13 mouse cellular contexts compared by ENCODE assay signal in genomic region chr11:105333867-105334670, GRCm38 (mm10). TPM values are rescaled to one million over a fixed set of nuclear protein-coding genes. Genes with fewer than 3 reads are reported as not detected.
DNase-seq lines count a peak whose midpoint lies in the region; ATAC-seq lines count a peak whose summit lies in the region.
"Had no signal": no experiment of that assay in that cellular context is flagged by ENCODE, and none has a peak within 500 bp of the region (broad histone marks: within the 10 kb centered on the region; RNA-seq: fewer than 3 reads in every experiment).

No protein-coding gene starts in this region.

- H3K9ac ChIP-seq in heart, embryonic 11.5 days (ENCODE audit: low read depth, low read length) = no peak overlapping the region
- H3K9ac ChIP-seq in forebrain, embryonic 16.5 days (replicated peaks; ENCODE audit: low read depth, low read length) = no peak overlapping the region
- H3K9ac ChIP-seq in midbrain, embryonic 14.5 days (replicated peaks; ENCODE audit: low read length) = no peak overlapping the region

- no peak for ATAC-seq in heart, embryonic 11.5 days (replicated peaks; ENCODE audit: insufficient number of reproducible peaks, low FRiP score, low TSS enrichment)
- ATAC-seq in forebrain, embryonic 16.5 days = peak; percentile 38; the same call in 1 of the 2 replicates
- ATAC-seq in midbrain, embryonic 14.5 days (ENCODE audit: low FRiP score, low TSS enrichment) = peak; percentile 55

- H3K36me3 ChIP-seq in heart, embryonic 11.5 days (ENCODE audit: control insufficient read depth, insufficient read depth, low read length) = no peaks in the 10 kb centered on the region
- H3K36me3 ChIP-seq in forebrain, embryonic 16.5 days (ENCODE audit: control insufficient read depth, insufficient read depth) = no peaks in the 10 kb centered on the region
- H3K36me3 ChIP-seq in midbrain, embryonic 14.5 days (ENCODE audit: control insufficient read depth, insufficient read depth, low read length) = no peaks in the 10 kb centered on the region

- no peaks in the 10 kb centered on the region for H3K9me3 ChIP-seq in heart, embryonic 11.5 days (replicated peaks; ENCODE audit: control insufficient read depth, low read length)
- H3K9me3 ChIP-seq in forebrain, embryonic 16.5 days (ENCODE audit: control insufficient read depth, low read length) = no peaks in the 10 kb centered on the region
- no peaks in the 10 kb centered on the region for H3K9me3 ChIP-seq in midbrain, embryonic 14.5 days (ENCODE audit: control insufficient read depth, low read length)

- DNase-seq in heart, adult 11 months = no peak
- peak; percentile 41 for DNase-seq in left cerebral cortex, postnatal 4 days
- no peak for DNase-seq in left cerebral cortex, adult 9 months (ENCODE audit: low spot score in 2 of 2)
- DNase-seq in midbrain, embryonic 14.5 days = peak; percentile 53
- no peak for DNase-seq in right cerebral cortex, adult 18-20 months
- DNase-seq in cerebellum, postnatal 25 days = no peak
- DNase-seq: gastrocnemius, postnatal 25 days; kidney, postnatal 10 days; thymus, postnatal 36 days had no signal

- no peak overlapping the region for H3K4me2 ChIP-seq in heart, embryonic 11.5 days
- H3K4me2 ChIP-seq in forebrain, embryonic 16.5 days (ENCODE audit: low read length) = no peak overlapping the region
- H3K4me2 ChIP-seq in midbrain, embryonic 14.5 days (ENCODE audit: low read length) = no peak overlapping the region

- no peaks in the 10 kb centered on the region for H3K27me3 ChIP-seq in heart, embryonic 11.5 days (ENCODE audit: control insufficient read depth, insufficient read depth, low read length)
- H3K27me3 ChIP-seq in forebrain, embryonic 16.5 days (replicated peaks; ENCODE audit: control insufficient read depth, insufficient read depth, low read length) = no peaks in the 10 kb centered on the region
- no peaks in the 10 kb centered on the region for H3K27me3 ChIP-seq in midbrain, embryonic 14.5 days (ENCODE audit: control insufficient read depth, insufficient read depth, low read length)

- H3K27ac ChIP-seq in heart, embryonic 11.5 days (ENCODE audit: low read depth, low read length) = 0 out of 2 replicates have a peak overlapping the region, but pooled peaks have one; percentile 51
- H3K27ac ChIP-seq in forebrain, embryonic 16.5 days (ENCODE audit: low read length) = no peak overlapping the region
- H3K27ac ChIP-seq in midbrain, embryonic 14.5 days (replicated peaks; ENCODE audit: low read depth, low read length) = 0 out of 2 replicates have a peak overlapping the region, but pooled peaks have one; percentile 32

- intact Hi-C loops in left cerebral cortex, postnatal 4 days (cut with DNase I) = no loop called here

- peaks cover 20% of the 10 kb centered on the region for H3K4me1 ChIP-seq in heart, embryonic 11.5 days (ENCODE audit: control insufficient read depth, insufficient read depth, low read length)
- H3K4me1 ChIP-seq in forebrain, embryonic 16.5 days (replicated peaks; ENCODE audit: control insufficient read depth, insufficient read depth, low read length) = peaks cover 7% of the 10 kb centered on the region
- H3K4me1 ChIP-seq in midbrain, embryonic 14.5 days (ENCODE audit: control insufficient read depth, insufficient read depth, low read length) = 0 out of 2 replicates have a peak, but pooled peaks cover 2% of the 10 kb centered on the region

- H3K4me3 ChIP-seq in heart, embryonic 11.5 days (ENCODE audit: low read depth, low read length) = no peak overlapping the region
- H3K4me3 ChIP-seq in forebrain, embryonic 16.5 days (replicated peaks; ENCODE audit: low read length) = no peak overlapping the region
- no peak overlapping the region for H3K4me3 ChIP-seq in midbrain, embryonic 14.5 days (replicated peaks; ENCODE audit: low read depth, low read length)
- H3K4me3 ChIP-seq: erythroblast, embryonic 14.5 days had no signal

- 32% methylated on average over 8 of the region's 8 CpGs for WGBS in heart, embryonic 11.5 days (ENCODE audit: insufficient replicate concordance)
- WGBS in forebrain, embryonic 16.5 days = 34% methylated on average over 8 of the region's 8 CpGs
- 47% methylated on average over 8 of the region's 8 CpGs for WGBS in midbrain, embryonic 14.5 days

RNA-seq across cellular contexts. Expression of gene Mrc2, which starts 41.6 kb away (rescaled TPM):
- polyA plus RNA-seq in heart, embryonic 11.5 days (2014; fragmentation: Nextera tagmentation; extraction: Ambion mirVana) = 5.1 and 6.7 TPM in 2 replicates
- 10 to 100 TPM; 13.4 to 13.5 TPM for total RNA-seq in left cerebral cortex, postnatal 4 days (2021)
- 3.6 and 5.1 TPM in 2 replicates for polyA plus RNA-seq in forebrain, embryonic 16.5 days (2015; fragmentation: Nextera tagmentation; extraction: Ambion mirVana)
- polyA plus RNA-seq in midbrain, embryonic 14.5 days (2014; fragmentation: Nextera tagmentation; extraction: Ambion mirVana) = 1.9 and 3.8 TPM in 2 replicates
- total RNA-seq: megakaryocyte-erythroid progenitor cell, adult 5-6 weeks had no signal

Comparison
In these comparisons a context has a peak if more than half of its experiments do, and no peak if none do; other contexts are left out.
1. DNase-seq: peak in left cerebral cortex, postnatal 4 days (single experiment) and midbrain, embryonic 14.5 days (single experiment); none in heart, adult 11 months (single experiment), left cerebral cortex, adult 9 months (0 of 2), right cerebral cortex, adult 18-20 months (single experiment) and cerebellum, postnatal 25 days (0 of 2).